Mouse (Mus musculus) MEL (cell line): ENCODE measurements around the gene Gm10142. TPM values are rescaled to one million over a fixed set of nuclear protein-coding genes. Genes with fewer than 3 reads are reported as not detected.
A peak's percentile ranks its signal among the peaks of the same experiment; 100 is the strongest.
"Not testable (repeated sequence)": the region's sequence is repeated elsewhere in the genome, so short reads cannot be mapped to it uniquely, and the experiment has no call there.

Source experiments
- DNase-seq: peaks from one replicate; pipeline ENCODE4 v3.0.0; 2011; ENCODE audit warnings: low read depth, low spot score
- H3K27ac ChIP-seq: 2 replicates; pipeline ENCODE4 v1.5.1; 2012; ENCODE audit warnings: low read depth, mild to moderate bottlenecking, control low read depth, low read length, moderate library complexity; ENCODE audit not compliant: control insufficient read depth
- H3K27me3 ChIP-seq, 2 experiments: fragments of 150-350 bp in 1 of 2; sonication (generic) in 1 of 2; 2 replicates each; pipeline ENCODE4 v1.6.1; 2012; ENCODE audit warnings: low read length in 2 of 2, mild to moderate bottlenecking in 2 of 2, improper control_type of control experiment in 1 of 2, moderate library complexity in 1 of 2; ENCODE audit not compliant: insufficient read depth in 2 of 2, control insufficient read depth in 1 of 2
- H3K36me3 ChIP-seq, 2 experiments: 2 replicates each; pipeline ENCODE4 v1.6.1; 2012 to 2014; ENCODE audit warnings: low read length in 2 of 2, improper control_type of control experiment in 1 of 2, inconsistent platforms in 1 of 2, mild to moderate bottlenecking in 1 of 2; ENCODE audit not compliant: insufficient read depth in 2 of 2, control insufficient read depth in 1 of 2
- H3K4me1 ChIP-seq, 2 experiments: fragments of 150-350 bp in 1 of 2; sonication (generic) in 1 of 2; 2 replicates each; pipeline ENCODE4 v1.6.1; 2012; ENCODE audit warnings: low read length in 2 of 2, improper control_type of control experiment in 1 of 2, mild to moderate bottlenecking in 1 of 2; ENCODE audit not compliant: insufficient read depth in 2 of 2, control insufficient read depth in 1 of 2
- H3K4me3 ChIP-seq, 2 experiments: fragments of 150-350 bp in 1 of 2; sonication (generic) in 1 of 2; 2 replicates each; pipeline ENCODE4 v1.5.1; 2012; ENCODE audit warnings: low read depth in 2 of 2, low read length in 2 of 2, mild to moderate bottlenecking in 2 of 2, moderate library complexity in 2 of 2, control low read depth in 1 of 2, improper control_type of control experiment in 1 of 2; ENCODE audit not compliant: control insufficient read depth in 1 of 2, insufficient read depth in 1 of 2
- H3K79me2 ChIP-seq: 2 replicates; pipeline ENCODE4 v1.6.1; 2012; ENCODE audit warnings: mild to moderate bottlenecking, low read length, moderate library complexity; ENCODE audit not compliant: control insufficient read depth, poor library complexity, insufficient read depth
- H3K9ac ChIP-seq: 2 replicates; pipeline ENCODE4 v1.6.1; 2012; ENCODE audit warnings: low read depth, mild to moderate bottlenecking, control low read depth, low read length, moderate library complexity; ENCODE audit not compliant: control insufficient read depth, poor library complexity, severe bottlenecking
- H3K9me3 ChIP-seq: fragments of 150-350 bp; sonication (generic); replicated peaks from 2 replicates; pipeline ENCODE4 v1.6.1; 2012; ENCODE audit warnings: mild to moderate bottlenecking, low read length, improper control_type of control experiment, moderate library complexity; ENCODE audit not compliant: insufficient read depth
- CHD1 ChIP-seq: IDR thresholded peaks from 2 replicates; pipeline ENCODE4 v1.6.1; 2012; ENCODE audit warnings: low read depth, mild to moderate bottlenecking, inconsistent platforms, low read length, improper control_type of control experiment
- CTCF ChIP-seq, 3 experiments: IDR thresholded peaks in 2 of 3; conservative IDR thresholded peaks in 1 of 3; 2 replicates each; pipeline ENCODE4 v1.5.1; 2011 to 2012; ENCODE audit warnings: low read length in 3 of 3, low read depth in 2 of 3, mild to moderate bottlenecking in 2 of 3, improper control_type of control experiment in 1 of 3, inconsistent platforms in 1 of 3, mixed read lengths in 1 of 3, moderate library complexity in 1 of 3; ENCODE audit not compliant: control insufficient read depth in 1 of 3, insufficient read depth in 1 of 3, poor library complexity in 1 of 3, severe bottlenecking in 1 of 3
- E2F4 ChIP-seq: IDR thresholded peaks from 2 replicates; pipeline ENCODE4 v1.6.1; 2011; ENCODE audit warnings: low read depth, low read length, improper control_type of control experiment, borderline replicate concordance
- ELF1 ChIP-seq: IDR thresholded peaks from 2 replicates; pipeline ENCODE4 v1.6.1; 2014; ENCODE audit warnings: low read depth, mild to moderate bottlenecking, inconsistent platforms, low read length, improper control_type of control experiment, moderate library complexity
- EP300 ChIP-seq, 2 experiments: IDR thresholded peaks; 2 replicates each; pipeline ENCODE4 v1.6.1; 2011; ENCODE audit warnings: improper control_type of control experiment in 2 of 2, low read length in 2 of 2, low read depth in 1 of 2, mild to moderate bottlenecking in 1 of 2
- ETS1 ChIP-seq: IDR thresholded peaks from 2 replicates; pipeline ENCODE4 v1.6.1; 2012; ENCODE audit warnings: low read depth, mild to moderate bottlenecking, inconsistent platforms, low read length, improper control_type of control experiment, moderate library complexity
- GABPA ChIP-seq: IDR thresholded peaks from 2 replicates; pipeline ENCODE4 v1.6.1; 2012; ENCODE audit warnings: low read depth, mild to moderate bottlenecking, inconsistent platforms, low read length, improper control_type of control experiment, moderate library complexity
- GATA1 ChIP-seq: IDR thresholded peaks from 2 replicates; pipeline ENCODE4 v1.6.1; 2011; ENCODE audit warnings: low read depth, low read length, improper control_type of control experiment
- HCFC1 ChIP-seq: IDR thresholded peaks from 2 replicates; pipeline ENCODE4 v1.6.1; 2012; ENCODE audit warnings: low read depth, mild to moderate bottlenecking, inconsistent platforms, low read length, improper control_type of control experiment, moderate library complexity
- MAX ChIP-seq: IDR thresholded peaks from 2 replicates; pipeline ENCODE4 v1.6.1; 2011; ENCODE audit warnings: low read length, improper control_type of control experiment
- MYB ChIP-seq: IDR thresholded peaks from 2 replicates; pipeline ENCODE4 v1.6.1; 2011; ENCODE audit warnings: mild to moderate bottlenecking, low read depth, low read length, improper control_type of control experiment
- MYC ChIP-seq: IDR thresholded peaks from 2 replicates; pipeline ENCODE4 v1.6.1; 2011; ENCODE audit warnings: low read depth, mild to moderate bottlenecking, low read length, improper control_type of control experiment, moderate library complexity
- NRF1 ChIP-seq: IDR thresholded peaks from 2 replicates; pipeline ENCODE4 v1.6.1; 2014; ENCODE audit warnings: low read depth, mild to moderate bottlenecking, inconsistent platforms, low read length, improper control_type of control experiment, moderate library complexity; ENCODE audit not compliant: poor library complexity, insufficient read depth, severe bottlenecking
- POLR2A ChIP-seq, 2 experiments: IDR thresholded peaks; 2 replicates each; pipeline ENCODE4 v1.6.1; 2011 to 2012; ENCODE audit warnings: low read length in 2 of 2, mild to moderate bottlenecking in 2 of 2, control low read depth in 1 of 2, improper control_type of control experiment in 1 of 2, low read depth in 1 of 2, moderate library complexity in 1 of 2; ENCODE audit not compliant: control insufficient read depth in 1 of 2, insufficient read depth in 1 of 2, poor library complexity in 1 of 2
- RAD21 ChIP-seq: IDR thresholded peaks from 2 replicates; pipeline ENCODE4 v1.6.1; 2011; ENCODE audit warnings: mild to moderate bottlenecking, low read depth, low read length, improper control_type of control experiment
- SMC3 ChIP-seq: IDR thresholded peaks from 2 replicates; pipeline ENCODE4 v1.6.1; 2011; ENCODE audit warnings: low read depth, low read length, improper control_type of control experiment
- TBP ChIP-seq: IDR thresholded peaks from 2 replicates; pipeline ENCODE4 v1.8.0; 2011; ENCODE audit warnings: low read depth, low read length, improper control_type of control experiment
- UBTF ChIP-seq: IDR thresholded peaks from 2 replicates; pipeline ENCODE4 v1.6.1; 2012; ENCODE audit warnings: low read depth, mild to moderate bottlenecking, inconsistent platforms, low read length, improper control_type of control experiment, moderate library complexity, borderline replicate concordance; ENCODE audit not compliant: insufficient read depth
- USF2 ChIP-seq, 2 experiments: IDR thresholded peaks; 2 replicates each; pipeline ENCODE4 v1.6.1; 2011 to 2012; ENCODE audit warnings: improper control_type of control experiment in 2 of 2, low read length in 2 of 2, borderline replicate concordance in 1 of 2, inconsistent platforms in 1 of 2, low read depth in 1 of 2, mild to moderate bottlenecking in 1 of 2; ENCODE audit not compliant: insufficient read depth in 1 of 2
- ZC3H11A ChIP-seq: IDR thresholded peaks from 2 replicates; pipeline ENCODE4 v1.6.1; 2012; ENCODE audit warnings: low read depth, mild to moderate bottlenecking, inconsistent platforms, low read length, improper control_type of control experiment
- polyA plus RNA-seq, 2 experiments: library from polyadenylated mRNA; stranded (reverse) in 1 of 2; unstranded in 1 of 2; fragments of >175 nt in 1 of 2; fragments of >200 nt in 1 of 2; gene quantifications; 2 replicates each; pipeline versions ENCODE4 v1.2.1 to v1.2.4; 2012; ENCODE audit warnings: low replicate concordance in 2 of 2, low read depth in 1 of 2; ENCODE audit not compliant: insufficient read length in 2 of 2, insufficient read depth in 1 of 2, missing spikeins in 1 of 2
- total RNA-seq: library from RNA; depleted of rRNA; stranded (reverse); fragments of 300-350 nt; gene quantifications from 2 replicates; pipeline ENCODE4 v1.2.3, GENCODE M21; 2012

The Gm10142 gene
- total and polyA plus RNA-seq, 3 experiments: not detected

DNA sequence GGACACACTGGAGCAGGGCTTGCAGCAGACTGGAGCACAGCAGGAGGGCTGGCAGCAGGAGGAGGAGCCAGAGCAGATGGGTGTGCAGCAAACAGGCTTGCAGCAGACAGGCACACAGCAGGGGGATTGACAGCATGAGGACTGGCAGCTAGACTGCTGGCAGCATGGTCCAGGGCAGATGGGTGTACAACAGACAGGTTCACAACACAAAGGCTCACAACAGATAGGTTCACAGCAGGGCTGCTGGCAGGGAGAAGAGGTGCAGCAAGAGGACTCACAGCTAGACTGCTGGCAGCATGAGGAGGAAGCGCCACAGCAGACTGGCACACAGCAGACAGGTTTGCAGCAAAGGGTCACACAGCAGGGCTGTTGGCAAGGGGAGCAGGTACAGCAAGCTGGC, 35.1 kb downstream of the Gm10142 start:
- H3K79me2 ChIP-seq, H3K27ac ChIP-seq: not testable (repeated sequence)

DNA sequence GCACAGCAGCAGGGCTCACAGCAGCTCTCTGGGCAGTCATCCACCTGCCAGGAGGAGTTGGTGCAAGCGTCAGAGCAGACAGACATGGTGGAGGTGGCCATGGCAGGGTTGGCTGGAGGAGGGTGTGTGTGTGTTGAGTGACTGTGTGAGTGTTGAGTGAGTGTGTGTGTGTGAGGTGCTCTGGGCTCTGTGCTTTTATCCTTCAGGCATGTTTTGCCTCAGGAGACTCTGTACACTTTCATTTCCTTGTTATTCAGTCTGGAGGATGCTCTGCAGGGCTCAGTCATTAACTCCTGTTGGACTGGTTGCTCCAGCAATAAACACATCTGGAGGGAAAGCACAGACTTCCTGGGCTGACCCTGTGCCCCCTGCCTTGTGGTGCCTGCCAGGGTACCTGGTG, 35.6 kb downstream of the Gm10142 start, which contains the start of gene Gm9736:
TSS of gene Gm9736 (minus strand) at position 101 of the 400 bp plus-strand sequence.
- H3K27ac ChIP-seq, H3K27me3 ChIP-seq, H3K9ac ChIP-seq, H3K4me3 ChIP-seq, H3K36me3 ChIP-seq, H3K4me1 ChIP-seq, H3K79me2 ChIP-seq, DNase-seq, H3K9me3 ChIP-seq: not testable (repeated sequence)

More for the DNA sequence above, 35.1 kb downstream of the Gm10142 start:
- H3K9ac ChIP-seq, H3K36me3 ChIP-seq, H3K9me3 ChIP-seq, H3K27me3 ChIP-seq, H3K4me1 ChIP-seq, H3K4me3 ChIP-seq, DNase-seq: not testable (repeated sequence)

DNA sequence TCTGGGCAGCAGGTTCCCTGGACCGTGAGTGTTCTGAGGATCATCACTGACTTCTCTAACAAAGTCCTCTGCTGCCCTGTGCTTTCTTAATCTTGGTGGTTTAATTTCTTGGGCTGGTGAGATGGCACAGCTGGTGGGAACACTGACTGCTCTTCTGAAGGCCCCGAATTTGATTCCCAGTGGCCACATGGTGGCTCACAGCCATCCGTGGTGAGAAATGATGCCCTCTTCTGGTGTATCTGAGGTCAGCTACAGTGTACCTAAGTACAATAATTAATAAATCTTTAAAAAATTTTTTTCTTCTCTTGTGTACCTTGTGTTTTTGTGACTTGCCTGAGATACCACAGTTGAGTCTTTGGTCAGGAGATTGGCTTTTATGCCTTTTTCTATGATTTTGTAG, 36.7 kb downstream of the Gm10142 start:
- not testable (repeated sequence) for H3K9me3 ChIP-seq, H3K36me3 ChIP-seq, H3K4me3 ChIP-seq, H3K9ac ChIP-seq, H3K27me3 ChIP-seq, H3K27ac ChIP-seq, H3K4me1 ChIP-seq, H3K79me2 ChIP-seq
- peak; percentile 22 for TF ChIP-seq RAD21
- TF ChIP-seq CTCF (IDR thresholded peaks at IDR 0.05 in 2 of 3, conservative IDR thresholded peaks at IDR 0.05 in 1 of 3; ENCODE audit: control insufficient read depth in 1 of 3, insufficient read depth in 1 of 3, low read depth in 2 of 3, low read length in 3 of 3, poor library complexity in 1 of 3, severe bottlenecking in 1 of 3): peak; percentile 13 to 68 (median 56); a peak in 5 of 6 replicates
- peak; percentile 36 for TF ChIP-seq ZC3H11A
- peak; percentile 65 for TF ChIP-seq SMC3
- TF ChIP-seq MYC: 0 out of 2 replicates have a peak, but pooled peaks have one; percentile 33
- peak; percentile 44 for DNase-seq

DNA sequence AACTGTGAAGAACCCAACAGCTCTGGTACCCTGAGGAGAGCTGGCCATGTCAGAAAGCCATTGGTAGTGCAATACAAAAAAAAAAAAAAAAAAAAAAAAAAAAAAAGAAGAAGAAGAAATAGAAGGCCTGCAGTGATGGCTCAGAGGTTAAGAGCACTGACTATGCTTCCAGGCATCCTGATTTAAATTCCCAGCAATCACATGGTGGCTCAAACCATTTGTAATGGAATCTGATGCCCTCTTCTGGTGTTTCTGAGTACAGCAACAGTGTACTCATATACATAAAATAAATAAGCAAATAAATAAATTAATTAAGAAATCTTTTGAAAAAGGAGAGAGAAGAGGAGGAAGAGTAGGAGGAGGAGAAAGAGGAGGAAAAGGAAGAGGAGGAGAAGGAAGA, 37.8 kb downstream of the Gm10142 start:
- DNase-seq: peak; percentile 30
- H3K79me2 ChIP-seq: no peaks in the 10 kb centered on the region
- no peak overlapping the region for H3K27ac ChIP-seq
- H3K36me3 ChIP-seq: no peaks in the 10 kb centered on the region
- H3K9me3 ChIP-seq: no peaks in the 10 kb centered on the region
- H3K27me3 ChIP-seq: peaks cover 0 to 5% of the 10 kb centered on the region in 2 experiments; a peak in 3 of 4 replicates
- H3K9ac ChIP-seq: no peak overlapping the region
- H3K4me1 ChIP-seq: no peaks in the 10 kb centered on the region
- H3K4me3 ChIP-seq: no peak overlapping the region
- no peak for TF ChIP-seq ETS1
- no peak for TF ChIP-seq GABPA
- no peak for TF ChIP-seq UBTF
- peak; percentile 63 for TF ChIP-seq RAD21
- TF ChIP-seq CHD1: no peak
- TF ChIP-seq EP300 (IDR thresholded peaks at IDR 0.05; ENCODE audit: low read depth in 1 of 2, low read length in 2 of 2): no peak
- no peak for TF ChIP-seq POLR2A (IDR thresholded peaks at IDR 0.05; ENCODE audit: control insufficient read depth in 1 of 2, insufficient read depth in 1 of 2, low read depth in 1 of 2, low read length in 2 of 2, poor library complexity in 1 of 2)
- TF ChIP-seq ELF1: no peak
- TF ChIP-seq CTCF (IDR thresholded peaks at IDR 0.05 in 2 of 3, conservative IDR thresholded peaks at IDR 0.05 in 1 of 3; ENCODE audit: control insufficient read depth in 1 of 3, insufficient read depth in 1 of 3, low read depth in 2 of 3, low read length in 3 of 3, poor library complexity in 1 of 3, severe bottlenecking in 1 of 3): peak; percentile 2 to 50 (median 12); a peak in 3 of 6 replicates
- TF ChIP-seq HCFC1: no peak
- TF ChIP-seq USF2 (IDR thresholded peaks at IDR 0.05; ENCODE audit: borderline replicate concordance in 1 of 2, insufficient read depth in 1 of 2, low read depth in 1 of 2, low read length in 2 of 2): no peak
- no peak for TF ChIP-seq MAX
- TF ChIP-seq TBP: no peak
- TF ChIP-seq GATA1: no peak
- TF ChIP-seq MYB: no peak
- no peak for TF ChIP-seq NRF1
- TF ChIP-seq SMC3: peak; percentile 59
- TF ChIP-seq E2F4: no peak
